In the genomic region with DNA sequence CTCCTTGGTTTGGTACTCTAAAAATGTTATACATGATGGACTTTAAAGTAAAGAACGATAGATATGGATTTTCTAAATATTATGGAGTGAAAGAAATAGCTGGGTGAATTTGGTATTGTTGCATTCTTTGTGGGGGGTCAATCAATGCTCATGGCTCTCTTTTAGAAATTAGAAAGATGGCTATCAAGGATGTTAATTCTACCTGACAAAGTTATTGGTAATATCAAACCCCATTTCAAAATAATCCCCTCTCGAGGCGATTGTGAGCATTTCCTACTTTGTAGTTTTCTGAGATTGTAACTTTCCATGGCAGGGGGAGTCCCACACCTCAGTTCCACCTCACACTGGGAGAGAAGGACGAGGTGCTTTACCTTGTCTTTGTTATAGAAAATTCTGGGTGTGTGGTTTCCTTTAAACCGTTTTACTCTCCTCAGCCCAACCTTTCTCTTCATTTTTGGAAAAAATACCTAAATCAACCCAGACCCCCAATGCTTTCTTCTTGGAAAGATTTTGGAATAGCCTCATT, we compare ENCODE assay signal across 9 mouse cellular contexts.
A peak's percentile ranks its signal among the peaks of the same experiment; 100 is the strongest.
DNase-seq lines count a peak whose midpoint lies in the region; ATAC-seq and TF ChIP-seq lines count a peak whose summit lies in the region.
"Had no signal": no experiment of that assay in that cellular context is flagged by ENCODE, and none has a peak within 500 bp of the region (broad histone marks: within the 10 kb centered on the region; RNA-seq: fewer than 3 reads in every experiment).

No protein-coding gene starts in this region.

- H3K9ac ChIP-seq in kidney, embryonic 14.5 days (ENCODE audit: low read depth, low read length): peak overlapping the region; percentile 73; the same call in 1 of the 2 replicates
- H3K9ac ChIP-seq in embryonic facial prominence, embryonic 11.5 days (replicated peaks; ENCODE audit: low read length): peak overlapping the region; percentile 94
- H3K9ac ChIP-seq in hindbrain, embryonic 14.5 days: peak overlapping the region; percentile 100
- H3K9ac ChIP-seq in midbrain, postnatal 0 days (replicated peaks; ENCODE audit: low read length, poor library complexity, severe bottlenecking): peak overlapping the region; percentile 99

- 51% methylated on average over 5 of the region's 5 CpGs for WGBS in kidney, embryonic 14.5 days
- WGBS in embryonic facial prominence, embryonic 11.5 days: 18% methylated on average over 5 of the region's 5 CpGs
- 11% methylated on average over 5 of the region's 5 CpGs for whole genome bisulfite sequencing in hindbrain, embryonic 14.5 days
- 8% methylated on average over 5 of the region's 5 CpGs for WGBS in midbrain, postnatal 0 days

- no peaks in the 10 kb centered on the region for H3K9me3 ChIP-seq in kidney, embryonic 14.5 days (ENCODE audit: control insufficient read depth, low read length)
- H3K9me3 ChIP-seq in embryonic facial prominence, embryonic 11.5 days (replicated peaks; ENCODE audit: control insufficient read depth, low read length): no peaks in the 10 kb centered on the region
- H3K9me3 ChIP-seq in hindbrain, embryonic 14.5 days (ENCODE audit: control insufficient read depth, low read length): no peaks in the 10 kb centered on the region
- no peaks in the 10 kb centered on the region for H3K9me3 ChIP-seq in midbrain, postnatal 0 days (ENCODE audit: low read length)

- no peak for TF ChIP-seq CTCF in midbrain, postnatal 0 days (IDR thresholded peaks at IDR 0.05)

- peak overlapping the region; percentile 66 for H3K4me2 ChIP-seq in kidney, embryonic 14.5 days (replicated peaks; ENCODE audit: low read depth, low read length)
- H3K4me2 ChIP-seq in embryonic facial prominence, embryonic 11.5 days (ENCODE audit: low read depth, low read length): peak overlapping the region; percentile 46
- peak overlapping the region; percentile 98 for H3K4me2 ChIP-seq in hindbrain, embryonic 14.5 days (replicated peaks)
- H3K4me2 ChIP-seq in midbrain, postnatal 0 days (ENCODE audit: low read depth, low read length, poor library complexity, severe bottlenecking): peak overlapping the region; percentile 68

- ATAC-seq in kidney, embryonic 14.5 days (ENCODE audit: low FRiP score, low TSS enrichment): no peak
- no peak for ATAC-seq in embryonic facial prominence, embryonic 11.5 days (replicated peaks; ENCODE audit: insufficient number of reproducible peaks, low FRiP score, low TSS enrichment, low read depth)
- no peak for ATAC-seq in hindbrain, embryonic 14.5 days (ENCODE audit: low FRiP score)
- ATAC-seq in midbrain, postnatal 0 days (ENCODE audit: low FRiP score): no peak

- peaks cover 7% of the 10 kb centered on the region; the same call in 1 of the 2 replicates for H3K4me1 ChIP-seq in kidney, embryonic 14.5 days (ENCODE audit: control insufficient read depth, insufficient read depth, low read length)
- no peaks in the 10 kb centered on the region for H3K4me1 ChIP-seq in embryonic facial prominence, embryonic 11.5 days (ENCODE audit: control insufficient read depth, insufficient read depth, low read length)
- peaks cover 19% of the 10 kb centered on the region for H3K4me1 ChIP-seq in hindbrain, embryonic 14.5 days (replicated peaks; ENCODE audit: control insufficient read depth, insufficient read depth, low read length)
- H3K4me1 ChIP-seq in midbrain, postnatal 0 days (ENCODE audit: insufficient read depth, low read length): peaks cover 5% of the 10 kb centered on the region; the same call in 1 of the 2 replicates

- H3K27me3 ChIP-seq in kidney, embryonic 14.5 days (ENCODE audit: control insufficient read depth, insufficient read depth, low read length): no peaks in the 10 kb centered on the region
- H3K27me3 ChIP-seq in embryonic facial prominence, embryonic 11.5 days (ENCODE audit: control insufficient read depth, insufficient read depth, low read length): no peaks in the 10 kb centered on the region
- H3K27me3 ChIP-seq in hindbrain, embryonic 14.5 days (ENCODE audit: control insufficient read depth, insufficient read depth, low read length): no peaks in the 10 kb centered on the region
- H3K27me3 ChIP-seq in midbrain, postnatal 0 days (ENCODE audit: insufficient read depth, low read length): no peaks in the 10 kb centered on the region

- no peak for DNase-seq in kidney, postnatal 14 days
- no peak for DNase-seq in embryonic facial prominence, embryonic 11.5 days (ENCODE audit: low spot score)
- DNase-seq in hindbrain, embryonic 14.5 days (ENCODE audit: low spot score): peak; percentile 62
- DNase-seq in midbrain, postnatal 0 days (ENCODE audit: low spot score): no peak
- no peak for DNase-seq in Muller cell, postnatal 12 days (ENCODE audit: inconsistent ontology term)
- DNase-seq in urinary bladder, postnatal 14 days (ENCODE audit: low spot score): no peak
- no peak for DNase-seq in cerebellum, postnatal 14 days
- DNase-seq: right cerebral cortex, postnatal 25 days had no signal

- H3K36me3 ChIP-seq in kidney, embryonic 14.5 days (ENCODE audit: control insufficient read depth, insufficient read depth, low read length): peaks cover 7% of the 10 kb centered on the region; the same call in 1 of the 2 replicates
- no peaks in the 10 kb centered on the region for H3K36me3 ChIP-seq in embryonic facial prominence, embryonic 11.5 days (replicated peaks; ENCODE audit: control insufficient read depth, insufficient read depth, low read depth, low read length)
- peaks cover 22% of the 10 kb centered on the region for H3K36me3 ChIP-seq in hindbrain, embryonic 14.5 days (replicated peaks; ENCODE audit: control insufficient read depth, insufficient read depth)
- H3K36me3 ChIP-seq in midbrain, postnatal 0 days (ENCODE audit: insufficient read depth, low read length): peaks cover 3% of the 10 kb centered on the region; the same call in 1 of the 2 replicates

- H3K27ac ChIP-seq in kidney, embryonic 14.5 days (ENCODE audit: low read depth, low read length): peak overlapping the region; percentile 76; the same call in 1 of the 2 replicates
- H3K27ac ChIP-seq in embryonic facial prominence, embryonic 11.5 days (replicated peaks; ENCODE audit: low read depth, low read length): peak overlapping the region; percentile 98
- H3K27ac ChIP-seq in hindbrain, embryonic 14.5 days: peak overlapping the region; percentile 99
- peak overlapping the region; percentile 98 for H3K27ac ChIP-seq in midbrain, postnatal 0 days (ENCODE audit: low read depth, low read length)

- H3K4me3 ChIP-seq in kidney, embryonic 14.5 days (ENCODE audit: low read length): peak overlapping the region; percentile 68
- peak overlapping the region; percentile 79 for H3K4me3 ChIP-seq in embryonic facial prominence, embryonic 11.5 days (ENCODE audit: low read depth, low read length)
- peak overlapping the region; percentile 76 for H3K4me3 ChIP-seq in hindbrain, embryonic 14.5 days (replicated peaks; ENCODE audit: low read length)
- peak overlapping the region; percentile 66 for H3K4me3 ChIP-seq in midbrain, postnatal 0 days (ENCODE audit: low read depth, low read length)

Comparison
In these comparisons a context has a peak if more than half of its experiments do, and no peak if none do; other contexts are left out.
1. H3K4me2 ChIP-seq: peak in every context shown above with its lines; median percentile 98 in hindbrain, embryonic 14.5 days; 68 in midbrain, postnatal 0 days; 66 in kidney, embryonic 14.5 days; 46 in embryonic facial prominence, embryonic 11.5 days.